Mouse (Mus musculus) regulatory T cell (primary cell): ENCODE measurements around the gene Parp1.
"Not testable (repeated sequence)": the region's sequence is repeated elsewhere in the genome, so short reads cannot be mapped to it uniquely, and the experiment has no call there.

Experiments
- in situ Hi-C: fragments of 300-600 bp; cut with MboI, MseI; formaldehyde crosslinking; loops from one replicate; pipeline ENCODE4 v1.15.1; 2025; ENCODE audit warnings: high pct_unique_total_duplicates

The Parp1 gene

GRCm38 (mm10) chr1:180559454-180559853, 9.3 kb upstream of the Parp1 start:
- in situ Hi-C loops, result no loop called here

- in situ Hi-C loops, result loop anchor here (5.0 to 10.0 kb wide), 2 partner anchors 304 to 1284 kb away; partner anchors contain the start of gene Lbr
Measured at GRCm38 (mm10) chr1:180561187-180561586, 7.5 kb upstream of the Parp1 start.

- in situ Hi-C loops, result loop anchor here (5.0 to 10.0 kb wide), 2 partner anchors 308 to 1280 kb away; partner anchors contain the start of gene Lbr
Measured at GRCm38 (mm10) chr1:180564885-180565284, 3.8 kb upstream of the Parp1 start.

GRCm38 (mm10) chr1:180567761-180568160, 963 bp upstream of the Parp1 start:
- in situ Hi-C loops, result loop anchor here (10.0 kb wide), 1 partner anchor 1277 kb away; the partner anchor contains the start of gene Lbr

GRCm38 (mm10) chr1:180568248-180568647, 476 bp upstream of the Parp1 start:
- in situ Hi-C loops, result loop anchor here (10.0 kb wide), 1 partner anchor 1277 kb away; the partner anchor contains the start of gene Lbr

- in situ Hi-C loops, result loop anchor here (10.0 kb wide), 1 partner anchor 1275 kb away; the partner anchor contains the start of gene Lbr
Measured at GRCm38 (mm10) chr1:180569453-180569852, 729 bp downstream of the Parp1 start.

GRCm38 (mm10) chr1:180570181-180570580, 1.5 kb downstream of the Parp1 start:
- in situ Hi-C loops, result no loop called here

GRCm38 (mm10) chr1:180571018-180571589, 2.4 kb downstream of the Parp1 start:
- in situ Hi-C loops, result no loop called here

GRCm38 (mm10) chr1:180571721-180572120, 3.0 kb downstream of the Parp1 start:
- in situ Hi-C loops, result not testable (repeated sequence)

GRCm38 (mm10) chr1:180572154-180572553, 3.4 kb downstream of the Parp1 start:
- in situ Hi-C loops, result no loop called here

GRCm38 (mm10) chr1:180576524-180576923, 7.8 kb downstream of the Parp1 start:
- in situ Hi-C loops, result no loop called here

GRCm38 (mm10) chr1:180577837-180578236, 9.1 kb downstream of the Parp1 start:
- in situ Hi-C loops, result no loop called here

- in situ Hi-C loops, result no loop called here
Measured at GRCm38 (mm10) chr1:180587792-180588442, 19.2 kb downstream of the Parp1 start.

- in situ Hi-C loops, result no loop called here
Measured at GRCm38 (mm10) chr1:180600578-180600977, 31.9 kb downstream of the Parp1 start.

GRCm38 (mm10) chr1:180601806-180602205, 33.1 kb downstream of the Parp1 start:
- in situ Hi-C loops, result no loop called here

GRCm38 (mm10) chr1:180604579-180604978, 35.9 kb downstream of the Parp1 start:
- in situ Hi-C loops, result no loop called here

GRCm38 (mm10) chr1:180606106-180606505, 37.4 kb downstream of the Parp1 start:
- in situ Hi-C loops, result no loop called here

GRCm38 (mm10) chr1:180606796-180607577, 38.3 kb downstream of the Parp1 start:
- in situ Hi-C loops, result no loop called here

GRCm38 (mm10) chr1:180607578-180607879, 38.8 kb downstream of the Parp1 start:
- in situ Hi-C loops, result no loop called here

- in situ Hi-C loops, result not testable (repeated sequence)
Measured at GRCm38 (mm10) chr1:180611842-180612241, 43.1 kb downstream of the Parp1 start.

GRCm38 (mm10) chr1:180616762-180617161, 48.0 kb downstream of the Parp1 start:
- in situ Hi-C loops, result no loop called here

- in situ Hi-C loops, result no loop called here
Measured at GRCm38 (mm10) chr1:180622389-180622788, 53.7 kb downstream of the Parp1 start.
